Mouse (Mus musculus): ENCODE data around the gene Adh5. TPM values are rescaled to one million over a fixed set of nuclear protein-coding genes. Genes with fewer than 3 reads are reported as not detected.
A peak's percentile ranks its signal among the peaks of the same experiment; 100 is the strongest.

Adh5 gene
- polyA plus RNA-seq, 1 experiment from 2014 or later: 99.8 TPM

DNA sequence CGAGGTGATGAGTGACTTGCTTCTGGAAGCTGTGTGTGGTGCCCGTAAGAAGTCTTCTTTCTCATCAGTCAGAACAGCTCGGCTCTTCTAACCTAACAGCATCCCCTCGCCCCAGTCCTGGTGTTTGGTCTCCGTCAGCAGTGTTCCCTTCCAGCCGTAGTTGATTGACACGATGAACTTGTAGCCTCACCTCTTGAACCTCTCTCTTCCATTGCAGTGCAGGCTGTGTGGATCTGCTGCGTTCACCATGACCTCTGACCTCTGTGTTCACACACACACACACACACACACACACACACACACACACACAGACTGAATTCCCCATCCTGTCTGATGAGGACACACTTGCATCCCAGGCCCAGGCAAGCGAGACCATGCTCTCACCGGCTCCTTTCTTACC lies 9.3 kb downstream of the Adh5 start:
- DNase-seq (ENCODE audit: low spot score) (no peak), ATAC-seq (ENCODE audit: low FRiP score, low TSS enrichment) (peak; percentile 18; the same call in 1 of the 2 replicates)
- no peaks in the 10 kb centered on the region for H3K27me3 ChIP-seq (ENCODE audit: control insufficient read depth, insufficient read depth, low read length)
- TF ChIP-seq EP300 (optimal IDR thresholded peaks at IDR 0.05): no peak
- TF ChIP-seq CTCF (IDR thresholded peaks at IDR 0.05; ENCODE audit: low read depth): no peak
- no peak overlapping the region for H3K4me3 ChIP-seq (ENCODE audit: low read depth, low read length)
- no peak overlapping the region for H3K4me2 ChIP-seq (replicated peaks; ENCODE audit: low read depth)
- WGBS: 83% methylated on average over 10 of the region's 10 CpGs
- H3K36me3 ChIP-seq (ENCODE audit: control insufficient read depth, insufficient read depth, low read length): peaks cover 15% of the 10 kb centered on the region
- H3K9ac ChIP-seq (ENCODE audit: low read length): no peak overlapping the region
- H3K4me1 ChIP-seq (replicated peaks; ENCODE audit: control insufficient read depth, insufficient read depth): no peaks in the 10 kb centered on the region
- no peaks in the 10 kb centered on the region for H3K9me3 ChIP-seq (ENCODE audit: control insufficient read depth, low read length)
- H3K27ac ChIP-seq (replicated peaks): no peak overlapping the region

DNA sequence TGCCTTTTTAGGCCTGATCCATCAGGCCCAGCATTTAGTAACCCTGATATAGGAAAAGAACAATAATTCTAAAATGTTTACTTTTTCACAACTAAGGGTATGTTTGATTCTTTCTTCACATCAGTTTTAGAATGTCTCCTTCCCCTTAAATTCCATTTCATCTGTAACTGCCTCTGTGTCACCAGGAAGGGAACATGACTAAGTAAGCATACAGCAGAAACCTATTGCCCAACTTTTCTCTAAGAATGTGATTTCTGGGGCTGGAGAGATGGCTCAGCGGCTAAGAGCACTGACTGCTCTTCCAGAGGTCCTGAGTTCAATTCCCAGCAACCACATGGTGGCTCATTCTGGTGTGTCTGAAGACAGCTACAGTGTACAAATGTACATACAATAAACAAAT lies 11.3 kb downstream of the Adh5 start:
- no peaks in the 10 kb centered on the region for H3K4me1 ChIP-seq (replicated peaks; ENCODE audit: control insufficient read depth, insufficient read depth)

DNA sequence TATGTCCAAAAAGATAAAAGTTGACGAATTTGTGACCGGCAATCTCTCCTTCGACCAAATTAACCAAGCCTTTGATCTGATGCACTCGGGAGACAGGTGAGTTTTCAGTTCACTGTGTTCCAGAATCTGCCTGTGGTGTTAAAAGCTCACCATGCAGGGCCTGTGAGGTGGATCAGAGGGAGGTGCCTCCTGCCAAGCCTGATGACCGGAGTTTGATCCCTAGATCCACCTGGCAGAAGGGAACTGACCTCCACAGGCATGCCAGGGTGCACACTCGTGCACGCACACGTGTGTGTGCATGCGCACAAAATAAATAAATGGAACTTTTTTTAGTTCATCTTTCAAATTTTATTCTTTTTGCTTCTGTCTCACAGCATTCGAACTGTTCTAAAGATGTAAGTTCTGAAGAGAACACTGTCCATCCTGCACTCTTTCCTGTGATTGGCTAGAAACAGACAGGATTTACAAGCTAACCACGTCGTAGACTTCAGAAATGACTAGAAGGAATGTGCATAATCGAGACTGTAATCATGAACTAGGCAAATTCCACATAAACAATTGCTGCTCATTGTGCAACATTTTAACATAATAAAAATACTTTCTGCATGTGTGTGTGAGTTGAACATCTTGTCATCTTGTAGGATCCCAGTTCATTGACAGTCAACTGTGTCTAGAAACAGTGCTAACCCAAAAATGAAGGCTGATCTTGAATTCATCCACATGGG lies 12.0 kb downstream of the Adh5 start:
- no peaks in the 10 kb centered on the region for H3K4me1 ChIP-seq (replicated peaks; ENCODE audit: control insufficient read depth, insufficient read depth)
- TF ChIP-seq CTCF (IDR thresholded peaks at IDR 0.05; ENCODE audit: low read depth) (no peak), EP300 (optimal IDR thresholded peaks at IDR 0.05) (no peak)
- no peak overlapping the region for H3K4me3 ChIP-seq (ENCODE audit: low read depth, low read length)
- peaks cover 20% of the 10 kb centered on the region for H3K36me3 ChIP-seq (ENCODE audit: control insufficient read depth, insufficient read depth, low read length)
- H3K4me2 ChIP-seq (replicated peaks; ENCODE audit: low read depth): no peak overlapping the region
- no peak overlapping the region for H3K9ac ChIP-seq (ENCODE audit: low read length)
- DNase-seq (ENCODE audit: low spot score) (no peak), ATAC-seq (ENCODE audit: low FRiP score, low TSS enrichment) (no peak)
- H3K27ac ChIP-seq (replicated peaks): no peak overlapping the region
- no peaks in the 10 kb centered on the region for H3K9me3 ChIP-seq (ENCODE audit: control insufficient read depth, low read length)
- 88% methylated on average over 13 of the region's 13 CpGs for WGBS
- H3K27me3 ChIP-seq (ENCODE audit: control insufficient read depth, insufficient read depth, low read length): no peaks in the 10 kb centered on the region

More for the DNA sequence above, 11.3 kb downstream of the Adh5 start:
- 91% methylated on average over 1 of the region's 1 CpGs for WGBS
- no peak overlapping the region for H3K4me3 ChIP-seq (ENCODE audit: low read depth, low read length)
- H3K9me3 ChIP-seq (ENCODE audit: control insufficient read depth, low read length): no peaks in the 10 kb centered on the region
- ATAC-seq (ENCODE audit: low FRiP score, low TSS enrichment) (no peak), DNase-seq (ENCODE audit: low spot score) (no peak)
- no peak overlapping the region for H3K4me2 ChIP-seq (replicated peaks; ENCODE audit: low read depth)
- H3K27ac ChIP-seq (replicated peaks): no peak overlapping the region
- H3K36me3 ChIP-seq (ENCODE audit: control insufficient read depth, insufficient read depth, low read length): peaks cover 18% of the 10 kb centered on the region
- no peaks in the 10 kb centered on the region for H3K27me3 ChIP-seq (ENCODE audit: control insufficient read depth, insufficient read depth, low read length)
- no peak for TF ChIP-seq CTCF (IDR thresholded peaks at IDR 0.05; ENCODE audit: low read depth)
- TF ChIP-seq EP300 (optimal IDR thresholded peaks at IDR 0.05): no peak
- H3K9ac ChIP-seq (ENCODE audit: low read length): no peak overlapping the region

DNA sequence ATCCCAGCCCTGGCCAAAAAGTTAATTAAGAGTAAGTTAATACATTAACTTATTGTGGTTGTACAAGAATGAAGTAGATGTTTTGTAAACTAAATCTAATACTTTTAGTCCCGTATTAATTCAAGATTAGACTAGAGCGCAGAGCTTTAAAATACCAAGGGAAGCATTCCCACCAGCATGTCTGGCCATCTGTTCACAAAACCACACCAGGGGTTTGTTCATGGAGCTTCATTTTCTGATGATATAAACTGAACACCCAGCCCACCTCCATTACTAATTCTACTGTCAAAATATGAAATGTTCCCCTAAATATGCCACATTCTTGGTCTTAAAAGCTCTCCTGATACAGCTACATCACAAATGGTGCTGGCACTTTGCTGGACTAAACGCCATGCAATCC lies 15.5 kb downstream of the Adh5 start:
- ATAC-seq (ENCODE audit: low FRiP score, low TSS enrichment) (no peak), DNase-seq (ENCODE audit: low spot score) (no peak)
- Histone ChIP-seq H3K27ac (replicated peaks) (no peak overlapping the region), H3K4me1 (replicated peaks; ENCODE audit: control insufficient read depth, insufficient read depth) (no peaks in the 10 kb centered on the region), H3K4me2 (replicated peaks; ENCODE audit: low read depth) (no peak overlapping the region), H3K4me3 (ENCODE audit: low read depth, low read length) (no peak overlapping the region), H3K9me3 (ENCODE audit: control insufficient read depth, low read length) (no peaks in the 10 kb centered on the region), H3K27me3 (ENCODE audit: control insufficient read depth, insufficient read depth, low read length) (no peaks in the 10 kb centered on the region), H3K36me3 (ENCODE audit: control insufficient read depth, insufficient read depth, low read length) (peaks cover 30% of the 10 kb centered on the region), H3K9ac (ENCODE audit: low read length) (no peak overlapping the region)
- TF ChIP-seq CTCF (IDR thresholded peaks at IDR 0.05; ENCODE audit: low read depth) (no peak), EP300 (optimal IDR thresholded peaks at IDR 0.05) (no peak)
- 100% methylated on average over 3 of the region's 3 CpGs for WGBS

DNA sequence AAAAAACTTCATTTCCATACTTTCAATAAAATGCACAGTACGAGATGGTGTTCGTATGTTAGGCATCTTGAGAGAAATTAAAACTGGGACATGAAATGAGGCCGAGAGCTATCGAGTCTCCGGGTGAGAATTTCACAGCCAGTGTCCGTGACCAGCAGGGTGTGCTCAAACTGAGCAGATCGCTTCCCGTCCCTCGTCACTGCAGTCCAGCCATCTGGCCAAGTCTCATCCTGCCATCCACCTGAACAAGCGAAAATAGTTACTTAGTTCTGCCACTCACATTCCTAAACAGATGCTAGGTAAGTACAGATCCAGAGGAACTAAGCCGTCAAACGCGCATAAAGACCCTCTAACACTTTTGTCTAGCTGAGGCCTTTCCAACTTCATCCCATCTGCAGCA lies 17.4 kb downstream of the Adh5 start:
- ATAC-seq (ENCODE audit: low FRiP score, low TSS enrichment) (no peak), DNase-seq (ENCODE audit: low spot score) (no peak)
- H3K4me1 ChIP-seq (replicated peaks; ENCODE audit: control insufficient read depth, insufficient read depth): no peaks in the 10 kb centered on the region
- peaks cover 36% of the 10 kb centered on the region for H3K36me3 ChIP-seq (ENCODE audit: control insufficient read depth, insufficient read depth, low read length)
- H3K27me3 ChIP-seq (ENCODE audit: control insufficient read depth, insufficient read depth, low read length): no peaks in the 10 kb centered on the region
- TF ChIP-seq EP300 (optimal IDR thresholded peaks at IDR 0.05) (no peak), CTCF (IDR thresholded peaks at IDR 0.05; ENCODE audit: low read depth) (peak; percentile 58)
- no peak overlapping the region for H3K4me2 ChIP-seq (replicated peaks; ENCODE audit: low read depth)
- no peaks in the 10 kb centered on the region for H3K9me3 ChIP-seq (ENCODE audit: control insufficient read depth, low read length)
- H3K4me3 ChIP-seq (ENCODE audit: low read depth, low read length): no peak overlapping the region
- H3K9ac ChIP-seq (ENCODE audit: low read length): no peak overlapping the region
- H3K27ac ChIP-seq (replicated peaks): no peak overlapping the region
- 86% methylated on average over 13 of the region's 13 CpGs for WGBS

DNA sequence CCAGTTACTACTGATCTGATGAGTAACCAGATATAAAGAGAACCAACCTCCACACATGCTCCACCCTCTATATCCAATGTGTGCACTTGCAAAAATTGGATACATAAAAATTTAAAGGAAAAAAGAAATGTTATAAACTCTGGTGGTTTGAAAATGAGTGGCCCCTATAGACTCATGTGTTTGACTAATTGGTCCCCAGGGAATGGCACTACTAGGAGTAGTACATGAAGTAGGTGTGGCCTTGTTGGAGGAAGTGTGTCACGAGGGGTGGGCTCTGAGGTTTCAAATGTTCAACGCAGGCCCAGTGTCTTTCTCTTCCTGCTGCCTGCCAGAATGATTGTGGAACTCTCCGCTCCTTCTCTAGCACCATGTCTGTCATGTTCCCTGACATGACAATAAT lies 18.9 kb downstream of the Adh5 start:
- H3K36me3 ChIP-seq (ENCODE audit: control insufficient read depth, insufficient read depth, low read length): peaks cover 36% of the 10 kb centered on the region
- TF ChIP-seq EP300 (optimal IDR thresholded peaks at IDR 0.05) (no peak), CTCF (IDR thresholded peaks at IDR 0.05; ENCODE audit: low read depth) (no peak)
- H3K27ac ChIP-seq (replicated peaks): no peak overlapping the region
- H3K9me3 ChIP-seq (ENCODE audit: control insufficient read depth, low read length): no peaks in the 10 kb centered on the region
- H3K4me3 ChIP-seq (ENCODE audit: low read depth, low read length): no peak overlapping the region
- no peaks in the 10 kb centered on the region for H3K4me1 ChIP-seq (replicated peaks; ENCODE audit: control insufficient read depth, insufficient read depth)
- H3K27me3 ChIP-seq (ENCODE audit: control insufficient read depth, insufficient read depth, low read length): no peaks in the 10 kb centered on the region
- H3K9ac ChIP-seq (ENCODE audit: low read length): no peak overlapping the region
- WGBS: 91% methylated on average over 3 of the region's 3 CpGs
- no peak overlapping the region for H3K4me2 ChIP-seq (replicated peaks; ENCODE audit: low read depth)
- ATAC-seq (ENCODE audit: low FRiP score, low TSS enrichment) (no peak), DNase-seq (ENCODE audit: low spot score) (no peak)
